Comparison of ENCODE assay signal across 8 mouse cellular contexts in genomic region chr10:22158310-22158999, GRCm38 (mm10). TPM values are rescaled to one million over a fixed set of nuclear protein-coding genes. Genes with fewer than 3 reads are reported as not detected.
DNase-seq lines count a peak whose midpoint lies in the region; ATAC-seq lines count a peak whose summit lies in the region.
"Not testable (repeated sequence)": the region's sequence is repeated elsewhere in the genome, so short reads cannot be mapped to it uniquely, and the experiment has no call there.

Gene Raet1e, plus strand, starts transcription at chr10:22158569.
Gene H60b, plus strand, starts transcription at chr10:22158586.

- H3K4me3 ChIP-seq in embryonic facial prominence, embryonic 10.5 days = peak within 1 kb of the TSS; percentile 58
- peak within 1 kb of the TSS; percentile 26 for H3K4me3 ChIP-seq in limb, embryonic 11.5 days (ENCODE audit: low read depth, low read length)
- not testable (repeated sequence) for H3K4me3 ChIP-seq in neural tube, embryonic 14.5 days (ENCODE audit: low read depth, low read length)

- H3K27me3 ChIP-seq in embryonic facial prominence, embryonic 10.5 days (replicated peaks; ENCODE audit: low read depth, poor library complexity, severe bottlenecking) = peaks cover 99% of the 10 kb centered on the region
- H3K27me3 ChIP-seq in limb, embryonic 11.5 days (ENCODE audit: control insufficient read depth, insufficient read depth, low read length) = peaks cover 38% of the 10 kb centered on the region
- H3K27me3 ChIP-seq in neural tube, embryonic 14.5 days (ENCODE audit: control insufficient read depth, insufficient read depth, low read length) = peaks cover 35% of the 10 kb centered on the region

- peak within 1 kb of the TSS; percentile 38 for H3K4me2 ChIP-seq in limb, embryonic 11.5 days (ENCODE audit: low read depth, severe bottlenecking)
- H3K4me2 ChIP-seq in neural tube, embryonic 14.5 days (ENCODE audit: low read depth, low read length) = peak within 1 kb of the TSS; percentile 23; the same call in 1 of the 2 replicates

- WGBS in embryonic facial prominence, embryonic 10.5 days = under 1% methylated on average over 48 of the region's 48 CpGs
- WGBS in limb, embryonic 11.5 days = under 1% methylated on average over 48 of the region's 48 CpGs
- 2% methylated on average over 36 of the region's 48 CpGs for WGBS in neural tube, embryonic 14.5 days

- peaks cover 21% of the 10 kb centered on the region for H3K4me1 ChIP-seq in embryonic facial prominence, embryonic 10.5 days
- H3K4me1 ChIP-seq in limb, embryonic 11.5 days (ENCODE audit: control insufficient read depth, insufficient read depth, low read length); neural tube, embryonic 14.5 days (ENCODE audit: control insufficient read depth, insufficient read depth, low read length): not testable (repeated sequence)

- not testable (repeated sequence) for H3K36me3 ChIP-seq in embryonic facial prominence, embryonic 10.5 days (replicated peaks); limb, embryonic 11.5 days (ENCODE audit: control insufficient read depth, insufficient read depth, low read length); neural tube, embryonic 14.5 days (ENCODE audit: control insufficient read depth, insufficient read depth, low read length)

- H3K9me3 ChIP-seq in embryonic facial prominence, embryonic 10.5 days; limb, embryonic 11.5 days (ENCODE audit: control insufficient read depth, low read length); neural tube, embryonic 14.5 days (ENCODE audit: control insufficient read depth, low read length): not testable (repeated sequence)

- peak; percentile 45 for ATAC-seq in inflammation-experienced regulatory T-cells, adult 6 months
- peak; percentile 63 for ATAC-seq in limb, embryonic 11.5 days (ENCODE audit: insufficient number of reproducible peaks, low FRiP score, low TSS enrichment, low read depth)
- ATAC-seq in neural tube, embryonic 14.5 days (ENCODE audit: low read depth) = peak; percentile 38

- not testable (repeated sequence) for H3K27ac ChIP-seq in embryonic facial prominence, embryonic 10.5 days (replicated peaks); limb, embryonic 11.5 days (replicated peaks; ENCODE audit: low read depth, low read length); neural tube, embryonic 14.5 days (ENCODE audit: low read depth, low read length)

- DNase-seq in ZHBTc4 (ENCODE audit: low read depth, low spot score) = peak; percentile 86
- DNase-seq in embryonic facial prominence, embryonic 10.5 days (ENCODE audit: low spot score) = peak; percentile 79
- peak; percentile 28 to 29 for DNase-seq in heart, adult 9 months (ENCODE audit: low spot score in 2 of 2)
- DNase-seq in limb, embryonic 11.5 days (ENCODE audit: low spot score) = peak; percentile 74
- peak; percentile 87 for DNase-seq in lung, postnatal 36 days
- peak; percentile 82 for DNase-seq in urinary bladder, postnatal 14 days (ENCODE audit: low spot score)

- not testable (repeated sequence) for H3K9ac ChIP-seq in limb, embryonic 11.5 days (ENCODE audit: low read length); neural tube, embryonic 14.5 days (replicated peaks; ENCODE audit: low read depth, low read length)

RNA-seq across cellular contexts. Expression of gene Raet1e, which starts in this region (rescaled TPM):
- polyA plus RNA-seq in embryonic facial prominence, embryonic 10.5 days (2016; fragmentation: Nextera tagmentation; extraction: Ambion mirVana) = 12.2 and 16.1 TPM in 2 replicates
- under 1 TPM in 1 of 3 experiments, not detected in 2; 0.49 TPM for polyA plus RNA-seq in inflammation-experienced regulatory T-cells, adult 6 months (2017; shearing (Covaris generic))
- polyA plus RNA-seq in limb, embryonic 11.5 days (2014; fragmentation: Nextera tagmentation; extraction: Ambion mirVana) = 13.6 and 14.3 TPM in 2 replicates
- 0.29 and 0.90 TPM in 2 replicates for polyA plus RNA-seq in neural tube, embryonic 14.5 days (2014; fragmentation: Nextera tagmentation; extraction: Ambion mirVana)

RNA-seq across cellular contexts. Expression of gene H60b, which starts in this region (rescaled TPM):
- 0.25 and 0.72 TPM in 2 replicates for polyA plus RNA-seq in embryonic facial prominence, embryonic 10.5 days (2016; fragmentation: Nextera tagmentation; extraction: Ambion mirVana)
- polyA plus RNA-seq in inflammation-experienced regulatory T-cells, adult 6 months (2017; shearing (Covaris generic)) = 10 to 100 TPM in 1 of 3 experiments, 1 to 10 TPM in 2; 3.6 to 12.3 (median 6.7) TPM
- 0.18 and 0.23 TPM in 2 replicates for polyA plus RNA-seq in limb, embryonic 11.5 days (2014; fragmentation: Nextera tagmentation; extraction: Ambion mirVana)
- 0.37 TPM in 1 of 2 replicates, not detected in the other for polyA plus RNA-seq in neural tube, embryonic 14.5 days (2014; fragmentation: Nextera tagmentation; extraction: Ambion mirVana)

Comparison
In these comparisons a context has a peak if more than half of its experiments do, and no peak if none do; other contexts are left out.
1. Peak in ATAC-seq and H3K4me2 ChIP-seq in neural tube, embryonic 14.5 days; RNA of the genes that start here not detected or under 1 TPM.
2. DNase-seq: peak in every context shown above with its lines; median percentile 87 in lung, postnatal 36 days; 86 in ZHBTc4; 82 in urinary bladder, postnatal 14 days; 79 in embryonic facial prominence, embryonic 10.5 days; 74 in limb, embryonic 11.5 days; 28 in heart, adult 9 months.